Mouse (Mus musculus) kidney, postnatal 25 days (tissue): ENCODE data around the gene Mettl7a3.
A peak's percentile ranks its signal among the peaks of the same experiment; 100 is the strongest.
"Not testable (repeated sequence)": the region's sequence is repeated elsewhere in the genome, so short reads cannot be mapped to it uniquely, and the experiment has no call there.

Experiments
- DNase-seq, 2 experiments: peaks; one replicate each; pipeline ENCODE4 v3.0.0; 2021; ENCODE audit warnings: mixed read lengths in 2 of 2

The Mettl7a3 gene

GRCm38 (mm10) chr15:100334629-100335028, at the start of gene Mettl7a3:
Gene Mettl7a3, plus strand, starts transcription at chr15:100334929.
- no peak for DNase-seq

- DNase-seq, result no peak
These were observed 45.7 kb upstream of the Mettl7a3 start for GRCm38 (mm10) chr15:100288980-100289379.

- no peak for DNase-seq
These were observed 43.9 kb upstream of the Mettl7a3 start for GRCm38 (mm10) chr15:100290858-100291257.

GRCm38 (mm10) chr15:100292326-100292725, 42.4 kb upstream of the Mettl7a3 start:
- DNase-seq, result no peak

GRCm38 (mm10) chr15:100297856-100298255, 36.9 kb upstream of the Mettl7a3 start:
- DNase-seq, result no peak

GRCm38 (mm10) chr15:100300499-100300898, 34.2 kb upstream of the Mettl7a3 start:
- DNase-seq, result no peak

- peak in 1 of 2 experiments; percentile 60 for DNase-seq
These were observed 33.2 kb upstream of the Mettl7a3 start for GRCm38 (mm10) chr15:100301556-100301955.

GRCm38 (mm10) chr15:100303428-100304018, 31.2 kb upstream of the Mettl7a3 start:
- DNase-seq, result no peak

GRCm38 (mm10) chr15:100304019-100304991, 30.4 kb upstream of the Mettl7a3 start, which contains the start of gene Mettl7a1:
Gene Mettl7a1, plus strand, starts transcription at chr15:100304140.
- peak; percentile 91 to 94 for DNase-seq

- DNase-seq, result no peak
These were observed 28.5 kb upstream of the Mettl7a3 start for GRCm38 (mm10) chr15:100306201-100306600.

GRCm38 (mm10) chr15:100307438-100308096, 27.2 kb upstream of the Mettl7a3 start:
- peak; percentile 69 to 71 for DNase-seq

- no peak for DNase-seq
These were observed 22.4 kb upstream of the Mettl7a3 start for GRCm38 (mm10) chr15:100312346-100312745.

- DNase-seq, result no peak
These were observed 20.1 kb upstream of the Mettl7a3 start for GRCm38 (mm10) chr15:100314448-100315145.

- peak; percentile 32 to 66 for DNase-seq
These were observed 16.6 kb upstream of the Mettl7a3 start for GRCm38 (mm10) chr15:100318014-100318671.

GRCm38 (mm10) chr15:100319884-100320283, 14.8 kb upstream of the Mettl7a3 start:
- no peak for DNase-seq

- no peak for DNase-seq
These were observed 14.3 kb upstream of the Mettl7a3 start for GRCm38 (mm10) chr15:100320295-100320905.

- peak; percentile 86 to 92 for DNase-seq
These were observed 13.6 kb upstream of the Mettl7a3 start for GRCm38 (mm10) chr15:100321134-100321533.

- peak in 1 of 2 experiments; percentile 32 for DNase-seq
These were observed 10.6 kb upstream of the Mettl7a3 start for GRCm38 (mm10) chr15:100324021-100324591.

- DNase-seq, result no peak
These were observed 9.5 kb upstream of the Mettl7a3 start for GRCm38 (mm10) chr15:100325235-100325634.

GRCm38 (mm10) chr15:100328089-100328488, 6.6 kb upstream of the Mettl7a3 start:
- DNase-seq, result peak in 1 of 2 experiments; percentile 39

GRCm38 (mm10) chr15:100329336-100329735, 5.4 kb upstream of the Mettl7a3 start:
- not testable (repeated sequence) for DNase-seq
